ENCODE assay signal across 17 mouse cellular contexts in the genomic region with DNA sequence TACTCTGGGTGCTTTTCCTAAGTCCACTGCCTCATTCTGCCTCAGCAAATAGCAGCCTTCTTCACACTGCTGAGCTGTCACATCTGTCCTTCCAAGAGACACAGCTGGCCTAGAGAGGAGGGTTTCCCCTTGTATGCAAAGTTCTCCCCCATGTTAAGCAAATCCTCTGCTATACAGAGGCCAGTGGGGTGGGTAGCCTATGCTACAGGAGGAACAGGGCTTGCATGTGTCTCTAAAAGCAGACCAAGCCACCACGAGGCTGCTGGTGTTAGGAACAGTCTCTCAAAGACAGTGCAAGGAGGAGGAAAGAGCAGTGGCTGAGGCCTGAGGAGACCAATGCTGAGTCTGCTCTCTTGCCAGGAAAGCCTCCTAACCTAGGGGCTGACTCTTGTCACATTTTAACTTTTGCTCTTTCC. TPM values are rescaled to one million over a fixed set of nuclear protein-coding genes. Genes with fewer than 3 reads are reported as not detected.
A peak's percentile ranks its signal among the peaks of the same experiment; 100 is the strongest.
DNase-seq lines count a peak whose midpoint lies in the region; ATAC-seq and TF ChIP-seq lines count a peak whose summit lies in the region.
"Had no signal": no experiment of that assay in that cellular context is flagged by ENCODE, and none has a peak within 500 bp of the region (broad histone marks: within the 10 kb centered on the region; RNA-seq: fewer than 3 reads in every experiment).

No protein-coding gene starts in this region.

- no peaks in the 10 kb centered on the region for H3K79me2 ChIP-seq in myocyte (ENCODE audit: control insufficient read depth, insufficient read depth)

- peak overlapping the region; percentile 67 for H3K27ac ChIP-seq in liver, embryonic 12.5 days
- H3K27ac ChIP-seq in liver, postnatal 0 days (ENCODE audit: low read depth): no peak overlapping the region
- H3K27ac ChIP-seq in bone marrow macrophage, adult 2 months (ENCODE audit: insufficient read depth, low read depth, low read length): peak overlapping the region; percentile 5; the same call in 1 of the 2 replicates
- no peak overlapping the region; the same call in 1 of the 2 replicates for H3K27ac ChIP-seq in kidney, embryonic 16.5 days (ENCODE audit: low read length)
- no peak overlapping the region for H3K27ac ChIP-seq in stomach, postnatal 0 days (replicated peaks)

- H3K36me3 ChIP-seq in liver, embryonic 12.5 days: peaks cover 40% of the 10 kb centered on the region
- H3K36me3 ChIP-seq in liver, postnatal 0 days (replicated peaks; ENCODE audit: insufficient read depth, low read length): peaks cover 10% of the 10 kb centered on the region
- no peaks in the 10 kb centered on the region for H3K36me3 ChIP-seq in kidney, embryonic 16.5 days (ENCODE audit: insufficient read depth, low read length)
- H3K36me3 ChIP-seq in myocyte (ENCODE audit: control insufficient read depth, insufficient read depth): no peaks in the 10 kb centered on the region
- 0 out of 2 replicates have a peak, but pooled peaks cover 3% of the 10 kb centered on the region for H3K36me3 ChIP-seq in stomach, postnatal 0 days (ENCODE audit: control insufficient read depth, insufficient read depth, low read length)

- no peak overlapping the region for H3K4me3 ChIP-seq in liver, embryonic 12.5 days
- H3K4me3 ChIP-seq in liver, postnatal 0 days (ENCODE audit: low read depth, low read length): no peak overlapping the region
- no peak overlapping the region for H3K4me3 ChIP-seq in bone marrow macrophage, adult 2 months (ENCODE audit: insufficient read depth, low read length)
- no peak overlapping the region for H3K4me3 ChIP-seq in kidney, embryonic 16.5 days (ENCODE audit: low read length)
- no peak overlapping the region for H3K4me3 ChIP-seq in myocyte
- H3K4me3 ChIP-seq in stomach, postnatal 0 days (ENCODE audit: low read depth, low read length): no peak overlapping the region
- H3K4me3 ChIP-seq: limb, embryonic 12.5 days had no signal

- H3K27me3 ChIP-seq in liver, embryonic 12.5 days (replicated peaks): no peaks in the 10 kb centered on the region
- no peaks in the 10 kb centered on the region for H3K27me3 ChIP-seq in liver, postnatal 0 days (ENCODE audit: insufficient read depth, low read length)
- H3K27me3 ChIP-seq in kidney, embryonic 16.5 days (ENCODE audit: insufficient read depth, low read length): no peaks in the 10 kb centered on the region
- no peaks in the 10 kb centered on the region for H3K27me3 ChIP-seq in myocyte (ENCODE audit: control insufficient read depth, insufficient read depth, insufficient read length)
- H3K27me3 ChIP-seq in stomach, postnatal 0 days (ENCODE audit: control insufficient read depth, insufficient read depth, low read length): no peaks in the 10 kb centered on the region

- no peak for DNase-seq in liver, postnatal 0 days
- no peak for DNase-seq in stomach, postnatal 0 days (ENCODE audit: low spot score)
- no peak for DNase-seq in cerebellum, adult 9-10 months
- no peak for DNase-seq in lung, postnatal 14 days
- DNase-seq: adrenal gland, adult 2 months; forebrain, postnatal 0 days; heart, postnatal 36 days; layer of hippocampus, postnatal 36 days; thymus, postnatal 36 days had no signal

- TF ChIP-seq EP300 in liver, postnatal 0 days (IDR thresholded peaks at IDR 0.05; ENCODE audit: low read depth): no peak
- no peak for TF ChIP-seq EP300 in stomach, postnatal 0 days (optimal IDR thresholded peaks at IDR 0.05)

- H3K4me2 ChIP-seq in liver, embryonic 12.5 days: no peak overlapping the region
- no peak overlapping the region for H3K4me2 ChIP-seq in liver, postnatal 0 days (ENCODE audit: low read depth, low read length)
- no peak overlapping the region for H3K4me2 ChIP-seq in kidney, embryonic 16.5 days (replicated peaks; ENCODE audit: low read depth, low read length)
- peak overlapping the region; percentile 21 for H3K4me2 ChIP-seq in myocyte (ENCODE audit: low read depth)
- no peak overlapping the region for H3K4me2 ChIP-seq in stomach, postnatal 0 days (replicated peaks; ENCODE audit: low read depth)

- no peak for TF ChIP-seq CTCF in liver, postnatal 0 days (IDR thresholded peaks at IDR 0.05; ENCODE audit: low read depth)
- TF ChIP-seq CTCF in bone marrow macrophage, adult 2 months (IDR thresholded peaks at IDR 0.05; ENCODE audit: low read depth, low read length): no peak
- no peak for TF ChIP-seq CTCF in stomach, postnatal 0 days (IDR thresholded peaks at IDR 0.05; ENCODE audit: low read depth)

- peak; percentile 20; the same call in 1 of the 2 replicates for ATAC-seq in liver, embryonic 12.5 days
- no peak for ATAC-seq in liver, postnatal 0 days
- ATAC-seq in kidney, embryonic 16.5 days (ENCODE audit: low FRiP score, low TSS enrichment): 0 out of 2 replicates have a peak, but pooled peaks have one; percentile 34
- no peak for ATAC-seq in stomach, postnatal 0 days (ENCODE audit: low FRiP score, low TSS enrichment)
- ATAC-seq: CD4-positive, CD25-positive, alpha-beta regulatory T cell, adult 4 months; forebrain, postnatal 0 days; intestine, embryonic 16.5 days; lung, postnatal 0 days had no signal

- no peak overlapping the region for H3ac ChIP-seq in myocyte (ENCODE audit: control insufficient read depth, insufficient read length)

- no peak for TF ChIP-seq POLR2A in bone marrow macrophage, adult 2 months (IDR thresholded peaks at IDR 0.05; ENCODE audit: borderline replicate concordance, low read depth, low read length)
- TF ChIP-seq POLR2A in myocyte (IDR thresholded peaks at IDR 0.05; ENCODE audit: insufficient read length, low read depth): no peak

- 24% methylated on average over 1 of the region's 1 CpGs for WGBS in liver, embryonic 12.5 days (ENCODE audit: insufficient replicate concordance)
- 18% methylated on average over 1 of the region's 1 CpGs for WGBS in liver, postnatal 0 days (ENCODE audit: insufficient replicate concordance)
- WGBS in kidney, embryonic 16.5 days: 30% methylated on average over 1 of the region's 1 CpGs
- 36% methylated on average over 1 of the region's 1 CpGs for WGBS in stomach, postnatal 0 days

- peaks cover 82% of the 10 kb centered on the region for H3K4me1 ChIP-seq in liver, embryonic 12.5 days
- peaks cover 28% of the 10 kb centered on the region for H3K4me1 ChIP-seq in liver, postnatal 0 days (ENCODE audit: insufficient read depth)
- peaks cover 22% of the 10 kb centered on the region for H3K4me1 ChIP-seq in bone marrow macrophage, adult 2 months (ENCODE audit: control insufficient read depth, insufficient read depth, low read length)
- H3K4me1 ChIP-seq in kidney, embryonic 16.5 days (ENCODE audit: insufficient read depth, low read length): peaks cover 41% of the 10 kb centered on the region
- H3K4me1 ChIP-seq in stomach, postnatal 0 days (replicated peaks; ENCODE audit: control insufficient read depth, insufficient read depth): 0 out of 2 replicates have a peak, but pooled peaks cover 2% of the 10 kb centered on the region

- H3K9me3 ChIP-seq in liver, embryonic 12.5 days (replicated peaks): no peaks in the 10 kb centered on the region
- H3K9me3 ChIP-seq in liver, postnatal 0 days (ENCODE audit: low read length): no peaks in the 10 kb centered on the region
- no peaks in the 10 kb centered on the region for H3K9me3 ChIP-seq in kidney, embryonic 16.5 days (ENCODE audit: low read length)
- H3K9me3 ChIP-seq in stomach, postnatal 0 days (ENCODE audit: control insufficient read depth, low read length): no peaks in the 10 kb centered on the region
- H3K9me3 ChIP-seq: limb, embryonic 12.5 days had no signal

- peak overlapping the region; percentile 33; the same call in 1 of the 2 replicates for H3K9ac ChIP-seq in liver, embryonic 12.5 days
- H3K9ac ChIP-seq in liver, postnatal 0 days (replicated peaks): no peak overlapping the region; the same call in 1 of the 2 replicates
- H3K9ac ChIP-seq in kidney, embryonic 16.5 days (replicated peaks; ENCODE audit: low read length): no peak overlapping the region
- H3K9ac ChIP-seq in stomach, postnatal 0 days (ENCODE audit: low read length): no peak overlapping the region
- H3K9ac ChIP-seq: forebrain, postnatal 0 days; limb, embryonic 12.5 days had no signal

TF ChIP-seq in myocyte, 11 proteins besides CTCF, POLR2A, EP300 and RAD21:
- no peak for TF ChIP-seq CEBPB (IDR thresholded peaks at IDR 0.05; ENCODE audit: insufficient read depth, poor library complexity, severe bottlenecking)
- no peak for TF ChIP-seq E2F4 (IDR thresholded peaks at IDR 0.05; ENCODE audit: insufficient read depth)
- no peak for TF ChIP-seq MYOG (IDR thresholded peaks at IDR 0.05; ENCODE audit: control insufficient read depth in 1 of 3, insufficient read depth in 1 of 3, insufficient read length in 2 of 3, low read depth in 2 of 3)
- no peak for TF ChIP-seq SRF (IDR thresholded peaks at IDR 0.05; ENCODE audit: control insufficient read depth, insufficient read length, low read depth)
- TF ChIP-seq USF1 (IDR thresholded peaks at IDR 0.05; ENCODE audit: low read depth): no peak
- TF ChIP-seq POLR2AphosphoS2 (IDR thresholded peaks at IDR 0.05; ENCODE audit: insufficient read length, low read depth): no peak
- TF ChIP-seq TCF12 (IDR thresholded peaks at IDR 0.05; ENCODE audit: insufficient read depth, poor library complexity, severe bottlenecking): no peak
- TF ChIP-seq MAX (IDR thresholded peaks at IDR 0.05; ENCODE audit: low read depth): no peak
- TF ChIP-seq REST (IDR thresholded peaks at IDR 0.05; ENCODE audit: insufficient read depth, insufficient read length): no peak
- TF ChIP-seq MYOD1 (IDR thresholded peaks at IDR 0.05; ENCODE audit: control insufficient read depth in 1 of 3, insufficient read length in 2 of 3, low read depth in 2 of 3): no peak
- no peak for TF ChIP-seq TCF3 (IDR thresholded peaks at IDR 0.05; ENCODE audit: insufficient read length, low read depth)

RNA-seq across cellular contexts. Expression of a gene that starts 30.5 kb away (rescaled TPM):
- 15.6 and 16.0 TPM in 2 replicates for polyA plus RNA-seq in liver, embryonic 12.5 days (2016; fragmentation: Nextera tagmentation; extraction: Ambion mirVana)
- 4.6 and 4.7 TPM in 2 replicates for polyA plus RNA-seq in liver, postnatal 0 days (2015; fragmentation: Nextera tagmentation; extraction: Ambion mirVana)
- polyA plus RNA-seq in bone marrow macrophage, adult 2 months (2012; ENCODE audit: insufficient read depth, insufficient read length, missing spikeins): 16.0 and 27.9 TPM in 2 replicates
- polyA plus RNA-seq in kidney, embryonic 16.5 days (2015; fragmentation: Nextera tagmentation; extraction: Ambion mirVana): 6.0 and 8.6 TPM in 2 replicates
- 1.5 TPM for polyA plus RNA-seq in myocyte (2012; fragmentation: generic; extraction: Trizol)
- 2.3 and 3.0 TPM in 2 replicates for polyA plus RNA-seq in stomach, postnatal 0 days (2015; fragmentation: Nextera tagmentation; extraction: Ambion mirVana)

RNA-seq across cellular contexts. Expression of a gene that starts 40.4 kb away (rescaled TPM):
- polyA plus RNA-seq in liver, embryonic 12.5 days (2016; fragmentation: Nextera tagmentation; extraction: Ambion mirVana): 99.8 and 104 TPM in 2 replicates
- 40.2 and 40.4 TPM in 2 replicates for polyA plus RNA-seq in liver, postnatal 0 days (2015; fragmentation: Nextera tagmentation; extraction: Ambion mirVana)
- 72.4 and 84.2 TPM in 2 replicates for polyA plus RNA-seq in bone marrow macrophage, adult 2 months (2012; ENCODE audit: insufficient read depth, insufficient read length, missing spikeins)
- polyA plus RNA-seq in kidney, embryonic 16.5 days (2015; fragmentation: Nextera tagmentation; extraction: Ambion mirVana): 82.0 and 90.0 TPM in 2 replicates
- 47.1 TPM for polyA plus RNA-seq in myocyte (2012; fragmentation: generic; extraction: Trizol)
- 29.4 and 38.0 TPM in 2 replicates for polyA plus RNA-seq in stomach, postnatal 0 days (2015; fragmentation: Nextera tagmentation; extraction: Ambion mirVana)

Comparison
In these comparisons a context has a peak if more than half of its experiments do, and no peak if none do; other contexts are left out.
1. ATAC-seq: peak in liver, embryonic 12.5 days (single experiment) and kidney, embryonic 16.5 days (single experiment); none in liver, postnatal 0 days (single experiment) and stomach, postnatal 0 days (single experiment).
2. H3K27ac ChIP-seq: peak in liver, embryonic 12.5 days (single experiment) and bone marrow macrophage, adult 2 months (single experiment); none in liver, postnatal 0 days (single experiment), kidney, embryonic 16.5 days (single experiment) and stomach, postnatal 0 days (single experiment).